Mouse (Mus musculus) ES-E14 (cell line): ENCODE results near the gene Tm9sf2. TPM values are rescaled to one million over a fixed set of nuclear protein-coding genes. Genes with fewer than 3 reads are reported as not detected.

Experiments used
- DNase-seq: peaks from one replicate; pipeline ENCODE4 v3.0.0-alpha.2; 2013; ENCODE audit warnings: low read depth, low spot score
- H3K27ac ChIP-seq: 2 replicates; pipeline ENCODE4 v1.5.1; 2012; ENCODE audit warnings: low read depth, mild to moderate bottlenecking, low read length, moderate library complexity, mixed read lengths; ENCODE audit not compliant: poor library complexity, insufficient read depth, severe bottlenecking
- H3K36me3 ChIP-seq: 2 replicates; pipeline ENCODE4 v1.6.1; 2012; ENCODE audit warnings: mild to moderate bottlenecking, low read length, moderate library complexity, mixed read lengths; ENCODE audit not compliant: control insufficient read depth, poor library complexity, insufficient read depth, severe bottlenecking
- H3K4me1 ChIP-seq, 2 experiments: fragments of 150-350 bp in 1 of 2; sonication (generic) in 1 of 2; 2 replicates each; pipeline ENCODE4 v1.6.1; 2012; ENCODE audit warnings: low read length in 2 of 2, mild to moderate bottlenecking in 1 of 2, mixed read lengths in 1 of 2; ENCODE audit not compliant: control insufficient read depth in 2 of 2, insufficient read depth in 2 of 2, poor library complexity in 1 of 2
- H3K4me3 ChIP-seq, 2 experiments: fragments of 150-350 bp in 1 of 2; sonication (generic) in 1 of 2; 2 replicates each; pipeline ENCODE4 v1.5.1; 2012; ENCODE audit warnings: low read length in 2 of 2, low read depth in 1 of 2, mild to moderate bottlenecking in 1 of 2, mixed read lengths in 1 of 2; ENCODE audit not compliant: insufficient read depth in 1 of 2, poor library complexity in 1 of 2, severe bottlenecking in 1 of 2
- H3K9ac ChIP-seq: 2 replicates; pipeline ENCODE4 v1.6.1; 2012; ENCODE audit warnings: low read depth, mild to moderate bottlenecking, low read length, mixed read lengths; ENCODE audit not compliant: poor library complexity, insufficient read depth, severe bottlenecking
- H3K9me3 ChIP-seq: fragments of 150-350 bp; sonication (generic); 2 replicates; pipeline ENCODE4 v1.6.1; 2012; ENCODE audit warnings: low read depth, mild to moderate bottlenecking, low read length; ENCODE audit not compliant: control insufficient read depth, insufficient read depth
- CHD2 ChIP-seq: IDR thresholded peaks from 2 replicates; pipeline ENCODE4 v1.6.1; 2014; ENCODE audit warnings: mild to moderate bottlenecking, low read depth, low read length, inconsistent platforms
- HCFC1 ChIP-seq: IDR thresholded peaks from 2 replicates; pipeline ENCODE4 v1.6.1; 2012; ENCODE audit warnings: low read length, inconsistent platforms, borderline replicate concordance; ENCODE audit not compliant: insufficient read depth
- MAFK ChIP-seq: IDR thresholded peaks from 2 replicates; pipeline ENCODE4 v1.6.1; 2014; ENCODE audit warnings: mild to moderate bottlenecking, low read depth, low read length, inconsistent platforms; ENCODE audit not compliant: insufficient read depth
- ZC3H11A ChIP-seq: IDR thresholded peaks from 2 replicates; pipeline ENCODE4 v1.6.1; 2012; ENCODE audit warnings: low read depth, mild to moderate bottlenecking, inconsistent platforms, low read length, borderline replicate concordance
- ZNF384 ChIP-seq: IDR thresholded peaks from 2 replicates; pipeline ENCODE4 v1.6.1; 2012; ENCODE audit warnings: low read depth, low read length, inconsistent platforms
- in situ Hi-C, 2 experiments: fragments of 600-800 bp; cut with MboI; formaldehyde crosslinking; loops; one replicate each; pipeline ENCODE4 v1.15.1; 2025; ENCODE audit warnings: low sequenced_read_pairs in 2 of 2, inconsistent platforms in 1 of 2; ENCODE audit not compliant: unreplicated experiment in 2 of 2
- total RNA-seq: library from RNA; depleted of rRNA; stranded (reverse); fragments of 300-350 nt; gene quantifications from 2 replicates; pipeline ENCODE4 v1.2.3, GENCODE M21; 2012

The Tm9sf2 gene
- total RNA-seq, 1 experiment: 84.1 TPM

DNA sequence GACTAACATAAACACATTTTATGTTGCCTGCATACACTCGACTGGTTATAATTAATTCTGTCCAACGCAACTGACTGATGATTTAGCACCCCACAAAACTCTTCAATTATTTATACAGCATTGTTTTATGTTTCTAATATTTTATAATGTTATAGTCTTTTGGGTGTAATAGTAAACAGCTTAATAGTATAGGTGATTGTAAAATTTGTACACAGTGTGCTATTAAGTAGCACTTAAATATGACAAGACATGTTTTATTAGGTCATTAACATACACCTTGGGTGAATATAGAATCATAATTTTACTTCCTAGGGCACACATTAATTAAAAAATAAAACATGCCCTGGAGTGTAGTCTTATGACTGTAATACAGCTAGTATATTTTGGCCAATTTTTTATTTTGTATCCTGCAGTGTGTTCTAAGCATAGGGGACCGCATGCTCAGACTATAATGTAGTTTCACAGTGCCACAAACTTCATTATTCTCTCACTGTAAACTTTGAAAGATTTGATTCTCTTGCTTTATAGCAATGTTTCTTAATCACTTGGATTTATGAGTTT is 29.6 kb downstream of the Tm9sf2 start:
- no peak for DNase-seq
- Histone ChIP-seq H3K4me1 (peaks cover 0 to 3% of the 10 kb centered on the region in 2 experiments; a peak in 1 of 4 replicates), H3K4me3 (no peak overlapping the region), H3K9ac (no peak overlapping the region), H3K36me3 (peaks cover 9% of the 10 kb centered on the region), H3K9me3 (no peaks in the 10 kb centered on the region), H3K27ac (no peak overlapping the region)
- TF ChIP-seq ZNF384 (no peak), ZC3H11A (no peak)
- in situ Hi-C loops: no loop called here

DNA sequence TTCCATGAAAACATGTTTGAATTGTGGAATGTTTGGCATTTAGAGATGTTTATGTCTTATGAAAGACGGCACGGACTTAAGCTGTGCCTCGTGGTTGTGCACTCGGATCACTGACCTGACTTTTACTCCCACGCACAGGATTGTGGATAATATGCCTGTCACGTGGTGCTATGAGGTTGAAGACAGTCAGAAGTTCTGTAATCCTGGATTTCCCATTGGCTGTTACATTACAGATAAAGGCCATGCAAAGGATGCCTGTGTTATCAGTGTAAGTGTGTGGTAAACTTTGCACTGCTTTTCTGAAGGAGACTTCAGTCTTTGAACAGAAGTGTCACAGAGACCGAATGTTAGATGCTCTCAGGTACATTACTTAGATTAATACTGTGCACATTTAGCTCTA is 30.4 kb downstream of the Tm9sf2 start:
- H3K27ac ChIP-seq: no peak overlapping the region
- peaks cover 0 to 3% of the 10 kb centered on the region in 2 experiments; a peak in 1 of 4 replicates for H3K4me1 ChIP-seq
- TF ChIP-seq CHD2 (no peak), ZNF384 (no peak), HCFC1 (no peak), MAFK (no peak), ZC3H11A (no peak)
- in situ Hi-C loops: no loop called here
- peaks cover 9% of the 10 kb centered on the region for H3K36me3 ChIP-seq
- no peak overlapping the region for H3K9ac ChIP-seq
- no peak overlapping the region for H3K4me3 ChIP-seq
- no peaks in the 10 kb centered on the region for H3K9me3 ChIP-seq
- DNase-seq: no peak

DNA sequence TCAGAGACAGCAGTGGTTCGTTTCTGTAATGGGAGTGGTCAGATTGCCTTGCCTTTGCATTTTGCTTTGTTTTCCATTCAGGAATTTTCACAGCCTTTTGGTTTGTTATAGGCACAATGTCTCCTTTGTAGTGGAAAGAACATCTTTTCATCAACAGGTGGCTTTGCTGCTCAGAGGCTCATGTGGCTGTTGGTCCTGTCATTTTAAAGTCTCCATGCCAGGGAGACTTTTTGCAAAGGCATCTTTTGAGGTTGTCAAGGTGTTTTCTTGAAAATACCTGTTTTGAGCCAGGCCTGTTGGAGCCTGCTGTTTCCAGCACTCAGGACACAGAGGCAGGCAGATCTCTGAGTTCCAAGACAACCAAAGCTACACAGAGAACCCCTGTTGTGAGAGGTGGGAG is 33.3 kb downstream of the Tm9sf2 start:
- Histone ChIP-seq H3K9ac (no peak overlapping the region), H3K9me3 (no peaks in the 10 kb centered on the region), H3K27ac (no peak overlapping the region), H3K36me3 (peaks cover 10% of the 10 kb centered on the region), H3K4me1 (peaks cover 0 to 3% of the 10 kb centered on the region in 2 experiments; a peak in 1 of 4 replicates), H3K4me3 (no peak overlapping the region)
- in situ Hi-C loops: no loop called here
- DNase-seq: peak; percentile 47
- no peak for TF ChIP-seq CHD2
- TF ChIP-seq ZNF384: no peak
- no peak for TF ChIP-seq ZC3H11A
- no peak for TF ChIP-seq HCFC1
- no peak for TF ChIP-seq MAFK

DNA sequence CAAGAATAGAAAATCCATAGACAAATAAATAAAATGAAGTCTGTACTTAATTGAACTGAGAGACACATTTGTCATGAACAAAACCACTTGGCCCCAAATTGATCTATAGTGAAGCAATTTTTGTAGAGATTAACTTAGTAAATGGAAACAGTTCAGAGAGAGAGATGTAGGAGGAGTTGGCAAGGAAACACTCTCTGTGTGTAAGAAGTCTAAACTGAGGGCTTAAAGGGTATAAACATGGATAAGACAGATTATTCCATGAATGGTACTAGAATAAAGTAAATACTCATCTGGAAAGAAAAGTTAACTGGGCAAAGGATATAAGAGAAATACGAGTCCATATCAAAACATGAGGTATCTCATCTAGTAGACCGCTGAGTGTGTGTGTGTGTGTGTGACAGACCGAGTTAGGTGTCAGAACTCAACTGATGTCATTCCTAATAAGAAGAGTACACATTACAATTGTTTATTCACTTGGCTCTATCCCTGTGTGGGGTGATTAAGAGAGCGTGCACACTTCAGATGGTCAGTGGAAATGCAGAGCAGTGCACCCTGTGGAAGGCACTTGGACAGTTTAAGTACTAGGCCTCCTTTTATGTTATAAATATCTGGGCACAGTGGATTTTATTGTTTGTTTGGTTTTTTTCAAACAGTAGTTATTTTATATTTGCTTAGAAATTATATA is 36.9 kb downstream of the Tm9sf2 start:
- no peak overlapping the region for H3K27ac ChIP-seq
- H3K36me3 ChIP-seq: peaks cover 15% of the 10 kb centered on the region

DNA sequence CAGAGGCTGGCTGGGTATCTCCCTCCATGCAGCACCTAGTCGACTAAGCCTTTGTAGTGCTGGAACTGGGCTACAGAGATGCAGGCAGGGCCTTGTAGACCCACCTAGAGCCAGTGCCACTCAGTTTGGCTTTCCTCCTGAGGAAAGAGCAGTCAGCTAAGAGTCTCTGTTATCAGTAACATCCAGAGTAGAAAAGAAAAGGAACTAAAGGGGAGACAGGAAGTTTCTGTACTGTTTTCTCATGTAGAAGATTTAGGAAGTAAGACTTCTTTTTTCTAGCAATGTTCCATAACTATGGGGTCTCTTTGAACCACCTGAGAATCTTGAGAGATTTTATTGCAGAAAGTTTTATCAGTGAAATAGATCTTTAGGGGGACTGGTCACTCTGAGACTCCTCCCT is 38.5 kb downstream of the Tm9sf2 start:
- Histone ChIP-seq H3K9ac (no peak overlapping the region), H3K4me3 (no peak overlapping the region), H3K9me3 (no peaks in the 10 kb centered on the region), H3K4me1 (no peaks in the 10 kb centered on the region), H3K36me3 (peaks cover 15% of the 10 kb centered on the region), H3K27ac (no peak overlapping the region)
- no peak for DNase-seq
- TF ChIP-seq HCFC1 (no peak), ZNF384 (no peak), ZC3H11A (no peak), MAFK (no peak), CHD2 (no peak)
- in situ Hi-C loops: no loop called here

More for the DNA sequence above, 36.9 kb downstream of the Tm9sf2 start:
- Histone ChIP-seq H3K4me1 (peaks cover 0 to 3% of the 10 kb centered on the region in 2 experiments; a peak in 1 of 4 replicates), H3K9me3 (no peaks in the 10 kb centered on the region), H3K9ac (no peak overlapping the region), H3K4me3 (no peak overlapping the region)
- no peak for DNase-seq
- in situ Hi-C loops: no loop called here
- TF ChIP-seq CHD2 (no peak), HCFC1 (no peak), ZC3H11A (no peak), MAFK (no peak), ZNF384 (no peak)
